Mouse (Mus musculus) hematopoietic stem cell, adult 5-6 weeks (primary cell): ENCODE results near the gene Akap9. TPM values are rescaled to one million over a fixed set of nuclear protein-coding genes. Genes with fewer than 3 reads are reported as not detected.
"Not testable (repeated sequence)": the region's sequence is repeated elsewhere in the genome, so short reads cannot be mapped to it uniquely, and the experiment has no call there.

ENCODE experiments used
- ATAC-seq, 2 experiments: fragments of 125-278 bp in 1 of 2; replicated peaks in 1 of 2; 2 replicates each; pipeline ENCODE4 v1.8.0; 2016 to 2017; ENCODE audit warnings: inconsistent platforms in 2 of 2, mild to moderate bottlenecking in 2 of 2, moderate number of reproducible peaks in 2 of 2, low read depth in 1 of 2, moderate TSS enrichment in 1 of 2; ENCODE audit not compliant: low FRiP score in 2 of 2, poor library complexity in 2 of 2, severe bottlenecking in 2 of 2, insufficient read depth in 1 of 2, low TSS enrichment in 1 of 2
- total RNA-seq: library from RNA; stranded (forward); fragments of 172-1452, 232-1000 nt; gene quantifications from 2 replicates; pipeline ENCODE4 v1.2.3, GENCODE M21; 2017

Akap9 gene
- total RNA-seq, 1 experiment from 2014 or later, result 92.8 TPM

- ATAC-seq, result no peak
These were observed 24.6 kb downstream of the Akap9 start for GRCm38 (mm10) chr5:3952498-3952897.

GRCm38 (mm10) chr5:3954541-3954940 lies 26.7 kb downstream of the Akap9 start:
- ATAC-seq, result no peak

GRCm38 (mm10) chr5:3961286-3961685 lies 33.4 kb downstream of the Akap9 start:
- ATAC-seq, result no peak

- ATAC-seq, result no peak
These were observed 40.6 kb downstream of the Akap9 start for GRCm38 (mm10) chr5:3968415-3968814.

GRCm38 (mm10) chr5:3969114-3969513 lies 41.3 kb downstream of the Akap9 start:
- ATAC-seq, result no peak

- no peak for ATAC-seq
These were observed 43.1 kb downstream of the Akap9 start for GRCm38 (mm10) chr5:3970936-3971335.

GRCm38 (mm10) chr5:3973764-3974163 lies 45.9 kb downstream of the Akap9 start:
- no peak for ATAC-seq

GRCm38 (mm10) chr5:3974896-3975295 lies 47.0 kb downstream of the Akap9 start:
- no peak for ATAC-seq

- no peak for ATAC-seq
These were observed 48.3 kb downstream of the Akap9 start for GRCm38 (mm10) chr5:3976111-3976510.

GRCm38 (mm10) chr5:3977904-3978303 lies 50.0 kb downstream of the Akap9 start:
- no peak for ATAC-seq

GRCm38 (mm10) chr5:3989608-3990007 lies 61.8 kb downstream of the Akap9 start:
- ATAC-seq, result no peak

- ATAC-seq, result no peak
These were observed 62.6 kb downstream of the Akap9 start for GRCm38 (mm10) chr5:3990499-3990898.

GRCm38 (mm10) chr5:4004531-4005469 lies 76.9 kb downstream of the Akap9 start:
- ATAC-seq, result no peak

GRCm38 (mm10) chr5:4006606-4007005 lies 78.8 kb downstream of the Akap9 start:
- ATAC-seq, result no peak

GRCm38 (mm10) chr5:4008266-4008665 lies 80.4 kb downstream of the Akap9 start:
- no peak for ATAC-seq

- ATAC-seq, result no peak
These were observed 81.7 kb downstream of the Akap9 start for GRCm38 (mm10) chr5:4009540-4009939.

- ATAC-seq, result not testable (repeated sequence)
These were observed 89.8 kb downstream of the Akap9 start for GRCm38 (mm10) chr5:4017646-4018045.

- ATAC-seq, result no peak
These were observed 91.5 kb downstream of the Akap9 start for GRCm38 (mm10) chr5:4019377-4019776.

GRCm38 (mm10) chr5:4020018-4020417 lies 92.2 kb downstream of the Akap9 start:
- ATAC-seq, result no peak
